Mouse (Mus musculus) kidney, adult 2 months (tissue): Measurements from ENCODE around the gene Fam110c.

Source experiments
- CTCF ChIP-seq: fragments of 200-500 bp; conservative IDR thresholded peaks from 2 replicates; pipeline ENCODE4 v1.5.1; 2011; ENCODE audit warnings: low read depth, mild to moderate bottlenecking, control low read depth, low read length, moderate library complexity, mixed read lengths; ENCODE audit not compliant: insufficient read depth, insufficient read length
- POLR2A ChIP-seq: fragments of 200-500 bp; IDR thresholded peaks from one replicate; pipeline ENCODE4 v1.6.1; 2011; ENCODE audit warnings: low read depth, low read length, control low read depth

GRCm38 (mm10) chr12:31073412-31074354 is at the start of gene Fam110c:
- TF ChIP-seq CTCF (no peak; the same call in 1 of the 2 replicates), POLR2A (peak; percentile 26)
